Mouse (Mus musculus) ES-Bruce4 (cell line): ENCODE measurements around the gene Neurod2. TPM values are rescaled to one million over a fixed set of nuclear protein-coding genes. Genes with fewer than 3 reads are reported as not detected.

Experiments used
- H3K27ac ChIP-seq: 2 replicates; pipeline ENCODE4 v1.5.1; 2012; ENCODE audit warnings: low read length, inconsistent platforms; ENCODE audit not compliant: insufficient read depth
- H3K27me3 ChIP-seq: 2 replicates; pipeline ENCODE4 v1.6.1; 2012; ENCODE audit warnings: mild to moderate bottlenecking, low read length, inconsistent platforms; ENCODE audit not compliant: control insufficient read depth, poor library complexity, insufficient read depth, severe bottlenecking
- H3K36me3 ChIP-seq: 2 replicates; pipeline ENCODE4 v1.6.1; 2012; ENCODE audit warnings: inconsistent platforms, mild to moderate bottlenecking, low read length, moderate library complexity; ENCODE audit not compliant: control insufficient read depth, poor library complexity, insufficient read depth, severe bottlenecking
- H3K4me1 ChIP-seq: one replicate; pipeline ENCODE4 v1.8.1; 2011; ENCODE audit warnings: low read length; ENCODE audit not compliant: control insufficient read depth, insufficient read depth
- H3K4me3 ChIP-seq: 2 replicates; pipeline ENCODE4 v1.5.1; 2011; ENCODE audit warnings: low read depth, mild to moderate bottlenecking, low read length
- H3K9ac ChIP-seq: 2 replicates; pipeline ENCODE4 v1.6.1; 2012; ENCODE audit warnings: low read depth, mild to moderate bottlenecking, inconsistent platforms; ENCODE audit not compliant: poor library complexity, severe bottlenecking
- H3K9me3 ChIP-seq: replicated peaks from 2 replicates; pipeline ENCODE4 v1.6.1; 2012; ENCODE audit warnings: mild to moderate bottlenecking, low read length, inconsistent platforms; ENCODE audit not compliant: control insufficient read depth, poor library complexity, insufficient read depth, severe bottlenecking
- CTCF ChIP-seq: IDR thresholded peaks from one replicate; pipeline ENCODE4 v1.8.1; 2011; ENCODE audit warnings: low read depth, low read length
- EP300 ChIP-seq: IDR thresholded peaks from 2 replicates; pipeline ENCODE4 v1.6.1; 2011; ENCODE audit warnings: low read depth, low read length; ENCODE audit not compliant: insufficient read depth
- POLR2A ChIP-seq: IDR thresholded peaks from one replicate; pipeline ENCODE4 v1.8.1; 2011; ENCODE audit warnings: low read length; ENCODE audit not compliant: insufficient read depth
- polyA plus RNA-seq: library from polyadenylated mRNA; stranded (reverse); fragments of >200 nt; gene quantifications from 2 replicates; pipeline ENCODE4 v1.2.4, GENCODE M21; 2011; ENCODE audit warnings: low read depth; ENCODE audit not compliant: missing spikeins, insufficient read depth, insufficient read length

Gene Neurod2
- polyA plus RNA-seq, 1 experiment: not detected

- Histone ChIP-seq H3K4me3 (no peak overlapping the region), H3K4me1 (no peaks in the 10 kb centered on the region), H3K9ac (no peak overlapping the region), H3K27ac (no peak overlapping the region), H3K27me3 (peaks cover 23% of the 10 kb centered on the region), H3K36me3 (no peaks in the 10 kb centered on the region), H3K9me3 (no peaks in the 10 kb centered on the region)
- TF ChIP-seq CTCF (peak; percentile 100), POLR2A (no peak), EP300 (0 out of 2 replicates have a peak, but pooled peaks have one; percentile 51)
Measured at GRCm38 (mm10) chr11:98342000-98342945, 12.8 kb upstream of the Neurod2 start.

GRCm38 (mm10) chr11:98341174-98341573, 11.7 kb upstream of the Neurod2 start:
- Histone ChIP-seq H3K27me3 (peaks cover 27% of the 10 kb centered on the region), H3K9me3 (no peaks in the 10 kb centered on the region), H3K36me3 (no peaks in the 10 kb centered on the region), H3K4me3 (no peak overlapping the region), H3K27ac (no peak overlapping the region), H3K9ac (no peak overlapping the region), H3K4me1 (no peaks in the 10 kb centered on the region)
- TF ChIP-seq EP300 (no peak), POLR2A (no peak), CTCF (no peak)

- Histone ChIP-seq H3K27me3 (peaks cover 27% of the 10 kb centered on the region), H3K36me3 (no peaks in the 10 kb centered on the region), H3K27ac (no peak overlapping the region), H3K9ac (no peak overlapping the region), H3K4me1 (no peaks in the 10 kb centered on the region), H3K9me3 (no peaks in the 10 kb centered on the region), H3K4me3 (no peak overlapping the region)
- TF ChIP-seq CTCF (no peak), EP300 (no peak), POLR2A (no peak)
Measured at GRCm38 (mm10) chr11:98340597-98340996, 11.1 kb upstream of the Neurod2 start.

- H3K27me3 ChIP-seq: peaks cover 27% of the 10 kb centered on the region
- H3K9ac ChIP-seq: no peak overlapping the region
- TF ChIP-seq POLR2A: no peak
- no peak for TF ChIP-seq CTCF
- no peak for TF ChIP-seq EP300
- H3K9me3 ChIP-seq: no peaks in the 10 kb centered on the region
- H3K4me1 ChIP-seq: no peaks in the 10 kb centered on the region
- H3K4me3 ChIP-seq: no peak overlapping the region
- H3K36me3 ChIP-seq: no peaks in the 10 kb centered on the region
- no peak overlapping the region for H3K27ac ChIP-seq
Measured at GRCm38 (mm10) chr11:98339679-98340287, 10.3 kb upstream of the Neurod2 start.

- Histone ChIP-seq H3K4me1 (no peaks in the 10 kb centered on the region), H3K36me3 (no peaks in the 10 kb centered on the region), H3K4me3 (peak overlapping the region; percentile 20), H3K9ac (peak overlapping the region; percentile 57; the same call in 1 of the 2 replicates), H3K27ac (no peak overlapping the region), H3K9me3 (no peaks in the 10 kb centered on the region), H3K27me3 (peaks cover 27% of the 10 kb centered on the region)
- no peak for TF ChIP-seq POLR2A
- TF ChIP-seq EP300: no peak
- TF ChIP-seq CTCF: no peak
Measured at GRCm38 (mm10) chr11:98339071-98339501, 9.6 kb upstream of the Neurod2 start.

GRCm38 (mm10) chr11:98338507-98338961, 9.1 kb upstream of the Neurod2 start:
- H3K4me1 ChIP-seq: no peaks in the 10 kb centered on the region
- peak overlapping the region; percentile 57 for H3K9ac ChIP-seq

More at GRCm38 (mm10) chr11:98338507-98338961, 9.1 kb upstream of the Neurod2 start:
- Histone ChIP-seq H3K9me3 (no peaks in the 10 kb centered on the region), H3K27me3 (peaks cover 27% of the 10 kb centered on the region), H3K4me3 (peak overlapping the region; percentile 55), H3K36me3 (no peaks in the 10 kb centered on the region), H3K27ac (no peak overlapping the region)
- TF ChIP-seq EP300 (no peak), CTCF (no peak)
